Mouse (Mus musculus): ENCODE measurements around the gene Mutyh.

GRCm38 (mm10) chr4:116780541-116780940 is 27.0 kb upstream of the Mutyh start:
- TF ChIP-seq MYOG (IDR thresholded peaks at IDR 0.05; ENCODE audit: control insufficient read depth, extremely low read depth, insufficient read length) (no peak), FOSL1 (IDR thresholded peaks at IDR 0.05; ENCODE audit: insufficient read depth, low read length, poor library complexity, severe bottlenecking) (no peak), CTCF (IDR thresholded peaks at IDR 0.05; ENCODE audit: control insufficient read depth, insufficient read depth, insufficient read length) (no peak), USF1 (IDR thresholded peaks at IDR 0.05; ENCODE audit: low read depth) (no peak)

Data from C2C12 (cell line).